Mouse (Mus musculus) midbrain, embryonic 13.5 days (tissue): ENCODE results near the gene Acbd7. TPM values are rescaled to one million over a fixed set of nuclear protein-coding genes. Genes with fewer than 3 reads are reported as not detected.
A peak's percentile ranks its signal among the peaks of the same experiment; 100 is the strongest.

Source experiments
- ATAC-seq: fragments of 200-750 bp; cut with Nextera tagmentation; 2 replicates; pipeline ENCODE4 v1.8.0; 2017; ENCODE audit warnings: mild to moderate bottlenecking, moderate TSS enrichment, moderate library complexity
- H3K27ac ChIP-seq: fragments of 300-500 bp; sonication (generic); 2 replicates; pipeline ENCODE4 v1.5.1; 2015; ENCODE audit warnings: inconsistent platforms, mild to moderate bottlenecking, moderate library complexity
- H3K27me3 ChIP-seq: fragments of 300-500 bp; sonication (generic); 2 replicates; pipeline ENCODE4 v1.6.1; 2015; ENCODE audit warnings: mild to moderate bottlenecking, inconsistent platforms
- H3K36me3 ChIP-seq: fragments of 300-500 bp; sonication (generic); 2 replicates; pipeline ENCODE4 v1.6.1; 2015; ENCODE audit warnings: mild to moderate bottlenecking, inconsistent platforms
- H3K4me1 ChIP-seq: fragments of 300-500 bp; sonication (generic); replicated peaks from 2 replicates; pipeline ENCODE4 v1.6.1; 2015; ENCODE audit warnings: inconsistent platforms
- H3K4me2 ChIP-seq: fragments of 300-500 bp; sonication (generic); replicated peaks from 2 replicates; pipeline ENCODE4 v1.6.1; 2015; ENCODE audit warnings: moderate library complexity, mild to moderate bottlenecking, inconsistent platforms
- H3K4me3 ChIP-seq: fragments of 300-500 bp; sonication (generic); replicated peaks from 2 replicates; pipeline ENCODE4 v1.5.1; 2015; ENCODE audit warnings: mild to moderate bottlenecking, inconsistent platforms
- H3K9ac ChIP-seq: fragments of 300-500 bp; sonication (generic); replicated peaks from 2 replicates; pipeline ENCODE4 v1.6.1; 2015; ENCODE audit warnings: mild to moderate bottlenecking, inconsistent platforms
- H3K9me3 ChIP-seq: fragments of 300-500 bp; sonication (generic); 2 replicates; pipeline ENCODE4 v1.6.1; 2016; ENCODE audit warnings: mild to moderate bottlenecking, inconsistent platforms
- WGBS: fragments of 180-500 bp; shearing (Covaris S2); methylation state at CpG from one replicate; pipeline ENCODE4 v1.1.7; 2015; 5-methylcytosine and 5-hydroxymethylcytosine counted together
- polyA plus RNA-seq: library from polyadenylated mRNA; unstranded; fragments of >200 nt; fragmentation: Nextera tagmentation; extraction: Ambion mirVana; gene quantifications from 2 replicates; pipeline ENCODE4 v1.2.1, GENCODE M21; 2015

Gene Acbd7
- polyA plus RNA-seq, 1 experiment from 2014 or later = 1.2 TPM

DNA sequence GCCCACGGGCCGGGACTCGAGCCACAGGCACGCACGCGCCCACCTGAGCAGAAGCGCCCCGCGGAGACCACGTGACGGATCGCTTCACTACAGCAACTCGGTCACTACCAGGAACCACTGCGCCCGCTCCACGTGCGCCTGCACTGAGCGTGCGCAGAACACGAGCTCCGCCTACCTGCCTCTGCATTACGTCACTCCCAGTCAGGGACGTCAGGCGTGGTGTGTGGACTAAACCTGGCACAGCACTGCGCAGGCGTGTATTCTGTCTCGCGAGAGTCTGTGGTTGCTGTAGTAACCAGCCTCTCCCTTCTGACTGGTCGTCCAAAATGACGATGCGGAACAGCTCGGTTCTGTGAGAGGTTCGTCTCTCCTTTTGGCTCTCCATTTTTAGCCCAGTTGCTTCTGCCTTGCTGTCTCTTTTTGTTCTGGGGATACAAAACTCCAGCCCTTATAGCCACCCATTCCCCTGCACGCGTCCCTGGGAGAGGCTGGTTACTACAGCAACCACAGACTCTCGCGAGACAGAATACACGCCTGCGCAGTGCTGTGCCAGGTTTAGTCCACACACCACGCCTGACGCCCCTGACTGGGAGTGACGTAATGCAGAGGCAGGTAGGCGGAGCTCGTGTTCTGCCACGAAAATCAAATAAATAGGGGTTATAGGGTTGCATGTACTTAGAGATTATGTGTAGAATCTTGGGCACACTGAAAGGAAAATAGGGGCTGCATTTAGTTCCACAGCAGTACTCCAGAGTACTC, 3.3 kb upstream of the Acbd7 start, which contains the start of gene Rpp38:
Gene Rpp38, minus strand, starts transcription at position 160 of the 759 bp plus-strand sequence.
- Histone ChIP-seq H3K9me3 (no peaks in the 10 kb centered on the region), H3K27me3 (peaks cover 9% of the 10 kb centered on the region), H3K4me2 (peak within 1 kb of the TSS; percentile 67), H3K27ac (peak within 1 kb of the TSS; percentile 70), H3K9ac (peak within 1 kb of the TSS; percentile 74), H3K36me3 (peaks cover 16% of the 10 kb centered on the region), H3K4me3 (peak within 1 kb of the TSS; percentile 63), H3K4me1 (peaks cover 26% of the 10 kb centered on the region)
- under 1% methylated on average over 45 of the region's 45 CpGs for WGBS
- ATAC-seq = peak; percentile 97

GRCm38 (mm10) chr2:3333761-3334160, 2.2 kb upstream of the Acbd7 start:
- Histone ChIP-seq H3K9me3 (no peaks in the 10 kb centered on the region), H3K27me3 (peaks cover 14% of the 10 kb centered on the region), H3K4me3 (no peak overlapping the region), H3K4me1 (peaks cover 26% of the 10 kb centered on the region), H3K36me3 (peaks cover 7% of the 10 kb centered on the region), H3K9ac (no peak overlapping the region), H3K4me2 (no peak overlapping the region), H3K27ac (no peak overlapping the region)
- ATAC-seq = no peak
- WGBS = 92% methylated on average over 12 of the region's 12 CpGs

DNA sequence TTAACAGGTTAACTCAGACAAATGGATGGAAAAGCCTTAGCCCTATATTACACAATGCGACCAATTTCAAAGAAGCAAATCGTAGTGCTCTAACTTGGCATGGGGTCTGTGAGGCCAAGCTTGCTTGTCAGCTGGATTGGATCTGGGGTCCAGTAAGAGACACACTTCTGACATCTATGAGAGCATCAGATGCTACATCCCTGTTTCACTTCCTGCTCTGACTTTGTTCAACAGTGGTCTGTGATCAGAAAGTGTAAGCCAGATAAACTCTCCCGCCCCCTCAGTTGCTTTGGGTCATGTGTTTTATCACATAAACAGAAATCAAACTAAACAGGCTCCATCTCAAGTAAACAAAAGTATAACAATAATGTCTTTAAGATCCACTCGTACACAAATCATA, 12.5 kb downstream of the Acbd7 start:
- Histone ChIP-seq H3K9ac (no peak overlapping the region), H3K27ac (no peak overlapping the region), H3K4me3 (no peak overlapping the region), H3K27me3 (no peaks in the 10 kb centered on the region), H3K4me2 (no peak overlapping the region), H3K9me3 (no peaks in the 10 kb centered on the region), H3K4me1 (no peaks in the 10 kb centered on the region), H3K36me3 (no peaks in the 10 kb centered on the region)
- 82% methylated on average over 4 of the region's 4 CpGs for WGBS
- ATAC-seq = no peak

DNA sequence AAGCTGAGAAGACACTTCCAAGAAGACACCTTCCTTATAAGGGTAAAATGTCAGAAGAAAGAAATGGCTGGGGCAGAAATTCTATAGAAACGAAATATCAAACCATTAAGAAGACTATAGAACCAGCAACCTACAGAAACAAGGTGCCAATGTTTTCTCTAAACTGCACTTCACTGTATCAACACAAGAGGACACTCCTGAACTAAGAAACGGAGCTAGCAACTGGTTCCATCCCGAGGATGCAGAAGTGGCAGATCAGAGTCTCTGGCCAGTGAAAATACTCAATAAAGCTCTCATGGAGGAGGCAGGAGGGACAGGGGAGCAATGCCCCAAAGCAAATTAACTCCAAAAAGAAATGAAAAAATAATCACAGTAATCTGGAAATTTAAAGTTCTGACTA, 13.0 kb downstream of the Acbd7 start:
- Histone ChIP-seq H3K36me3 (no peaks in the 10 kb centered on the region), H3K4me3 (no peak overlapping the region), H3K4me1 (no peaks in the 10 kb centered on the region), H3K27me3 (no peaks in the 10 kb centered on the region), H3K4me2 (no peak overlapping the region), H3K27ac (no peak overlapping the region), H3K9ac (no peak overlapping the region), H3K9me3 (no peaks in the 10 kb centered on the region)
- no peak for ATAC-seq
- 18% methylated on average over 3 of the region's 3 CpGs for WGBS

DNA sequence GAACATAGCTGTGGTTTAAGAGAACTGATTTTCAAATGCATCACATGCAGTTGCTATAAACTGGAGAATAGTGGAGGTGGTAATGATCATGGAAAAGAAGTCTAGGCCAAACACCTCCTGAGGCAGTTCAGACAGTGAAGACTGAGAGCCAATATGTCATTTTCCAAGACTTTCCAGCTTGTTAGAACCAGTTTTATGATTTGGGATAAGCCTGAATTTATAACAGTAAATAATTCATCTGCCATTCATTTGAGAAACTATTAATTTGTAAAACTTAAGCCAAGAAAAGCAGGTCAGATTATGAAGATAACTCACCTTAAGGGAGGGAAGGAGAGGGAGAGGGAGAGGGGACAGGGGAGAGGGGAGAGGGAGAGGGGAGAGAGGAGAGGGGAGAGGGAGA, 17.2 kb downstream of the Acbd7 start:
- no peaks in the 10 kb centered on the region for H3K36me3 ChIP-seq
- H3K9me3 ChIP-seq = no peaks in the 10 kb centered on the region
- no peak for ATAC-seq
- no peak overlapping the region for H3K4me3 ChIP-seq
- no peak overlapping the region for H3K27ac ChIP-seq
- H3K4me1 ChIP-seq = no peaks in the 10 kb centered on the region
- H3K9ac ChIP-seq = no peak overlapping the region
- no peak overlapping the region for H3K4me2 ChIP-seq
- H3K27me3 ChIP-seq = 0 out of 2 replicates have a peak, but pooled peaks cover 2% of the 10 kb centered on the region

- WGBS = 89% methylated on average over 8 of the region's 8 CpGs
- Histone ChIP-seq H3K36me3 (no peaks in the 10 kb centered on the region), H3K27ac (no peak overlapping the region), H3K4me2 (no peak overlapping the region), H3K27me3 (0 out of 2 replicates have a peak, but pooled peaks cover 2% of the 10 kb centered on the region), H3K9me3 (no peaks in the 10 kb centered on the region), H3K4me1 (no peaks in the 10 kb centered on the region), H3K4me3 (no peak overlapping the region), H3K9ac (no peak overlapping the region)
- ATAC-seq = no peak
These were observed 19.8 kb downstream of the Acbd7 start for GRCm38 (mm10) chr2:3355793-3356192.

GRCm38 (mm10) chr2:3356311-3356710, 20.3 kb downstream of the Acbd7 start:
- Histone ChIP-seq H3K27me3 (0 out of 2 replicates have a peak, but pooled peaks cover 2% of the 10 kb centered on the region), H3K9me3 (no peaks in the 10 kb centered on the region), H3K27ac (no peak overlapping the region), H3K4me3 (no peak overlapping the region), H3K36me3 (no peaks in the 10 kb centered on the region), H3K4me1 (no peaks in the 10 kb centered on the region), H3K4me2 (no peak overlapping the region), H3K9ac (no peak overlapping the region)
- no peak for ATAC-seq
- 85% methylated on average over 3 of the region's 3 CpGs for WGBS

- Histone ChIP-seq H3K27me3 (0 out of 2 replicates have a peak, but pooled peaks cover 2% of the 10 kb centered on the region), H3K4me1 (no peaks in the 10 kb centered on the region), H3K36me3 (no peaks in the 10 kb centered on the region), H3K4me3 (no peak overlapping the region), H3K9me3 (no peaks in the 10 kb centered on the region), H3K9ac (no peak overlapping the region), H3K4me2 (no peak overlapping the region), H3K27ac (no peak overlapping the region)
- no peak for ATAC-seq
- WGBS = 81% methylated on average over 3 of the region's 3 CpGs
These were observed 21.9 kb downstream of the Acbd7 start for GRCm38 (mm10) chr2:3357887-3358286.

GRCm38 (mm10) chr2:3361067-3361466, 25.1 kb downstream of the Acbd7 start:
- H3K4me2 ChIP-seq = no peak overlapping the region
- no peak overlapping the region for H3K9ac ChIP-seq
- H3K27ac ChIP-seq = no peak overlapping the region
- no peak for ATAC-seq
- H3K4me1 ChIP-seq = 0 out of 2 replicates have a peak, but pooled peaks cover 3% of the 10 kb centered on the region
- H3K27me3 ChIP-seq = 0 out of 2 replicates have a peak, but pooled peaks cover 2% of the 10 kb centered on the region
- 91% methylated on average over 3 of the region's 3 CpGs for WGBS
- H3K36me3 ChIP-seq = no peaks in the 10 kb centered on the region
- H3K9me3 ChIP-seq = no peaks in the 10 kb centered on the region
- H3K4me3 ChIP-seq = no peak overlapping the region

DNA sequence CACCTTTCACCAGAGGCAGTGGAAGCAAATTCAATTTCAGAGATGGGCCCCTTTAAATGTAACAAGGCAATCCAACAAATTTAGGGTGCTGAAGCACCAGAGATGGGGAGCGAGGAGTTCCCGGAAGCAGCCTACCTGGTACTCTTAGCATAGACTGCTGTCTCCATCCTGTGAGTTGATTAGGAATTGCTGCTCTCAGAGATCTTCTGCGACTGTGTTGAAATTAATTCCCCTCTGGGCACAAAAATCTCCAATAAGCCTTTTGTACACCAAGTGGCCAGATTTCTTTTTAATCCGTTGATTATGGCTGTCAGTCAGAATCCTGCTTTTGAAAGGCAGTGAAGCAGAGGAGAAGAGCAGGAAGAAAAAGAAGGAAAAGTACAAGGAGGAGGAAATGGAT, 29.2 kb downstream of the Acbd7 start:
- no peaks in the 10 kb centered on the region for H3K36me3 ChIP-seq
- H3K27me3 ChIP-seq = no peaks in the 10 kb centered on the region
- H3K4me2 ChIP-seq = no peak overlapping the region
- no peak overlapping the region for H3K27ac ChIP-seq
- H3K9ac ChIP-seq = no peak overlapping the region
- no peaks in the 10 kb centered on the region for H3K9me3 ChIP-seq
- 0 out of 2 replicates have a peak, but pooled peaks cover 3% of the 10 kb centered on the region for H3K4me1 ChIP-seq
- 40% methylated on average over 4 of the region's 4 CpGs for WGBS
- no peak for ATAC-seq
- no peak overlapping the region for H3K4me3 ChIP-seq

GRCm38 (mm10) chr2:3387105-3387860, 51.3 kb downstream of the Acbd7 start:
- 86% methylated on average over 6 of the region's 6 CpGs for WGBS
- no peak for ATAC-seq
- H3K27ac ChIP-seq = no peak overlapping the region
- H3K4me1 ChIP-seq = no peaks in the 10 kb centered on the region
- no peaks in the 10 kb centered on the region for H3K36me3 ChIP-seq
- no peak overlapping the region for H3K4me3 ChIP-seq
- H3K4me2 ChIP-seq = no peak overlapping the region
- H3K9ac ChIP-seq = no peak overlapping the region
- no peaks in the 10 kb centered on the region for H3K27me3 ChIP-seq
- no peaks in the 10 kb centered on the region for H3K9me3 ChIP-seq
